ENCODE assay signal across 9 mouse cellular contexts in the genomic region with DNA sequence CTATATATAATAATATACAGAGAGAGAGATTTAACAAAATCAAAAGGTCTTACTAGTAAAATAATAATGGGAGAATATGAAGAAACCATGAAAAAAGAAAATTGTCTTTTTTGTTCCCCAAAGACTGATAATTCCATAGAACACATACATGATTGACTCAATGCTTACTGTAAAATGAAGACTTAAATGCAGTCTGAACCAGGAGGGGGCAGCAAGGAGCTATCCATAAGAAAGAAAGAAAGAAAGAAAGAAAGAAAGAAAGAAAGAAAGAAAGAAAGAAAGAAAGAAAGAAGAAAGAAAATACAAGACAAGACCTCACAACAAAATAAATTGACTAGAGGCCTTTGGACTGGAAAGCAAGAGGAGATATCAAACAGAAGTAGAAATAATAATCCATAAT.
DNase-seq lines count a peak whose midpoint lies in the region.
"Had no signal": no experiment of that assay in that cellular context is flagged by ENCODE, and none has a peak within 500 bp of the region (broad histone marks: within the 10 kb centered on the region; RNA-seq: fewer than 3 reads in every experiment).

No protein-coding gene starts in this region.

- intact Hi-C loops in gastrocnemius, postnatal 14 days (cut with DNase I; ENCODE audit: low total_unique reads) = no loop called here
- intact Hi-C loops in left cerebral cortex, postnatal 4 days (cut with DNase I) = no loop called here
- intact Hi-C loops in left cerebral cortex, postnatal 25 days (cut with DNase I) = no loop called here

- DNase-seq in gastrocnemius, adult 18-20 months (ENCODE audit: low spot score) = peak; percentile 8
- DNase-seq in gastrocnemius, postnatal 14 days = no peak
- DNase-seq in left cerebral cortex, postnatal 4 days = peak; percentile 2
- DNase-seq in left cerebral cortex, postnatal 25 days (ENCODE audit: low spot score in 2 of 2) = no peak
- peak; percentile 10 for DNase-seq in thymus, postnatal 4 days
- DNase-seq in thymus, postnatal 36 days = no peak
- no peak for DNase-seq in frontal cortex, postnatal 10 days (ENCODE audit: low spot score in 2 of 2)
- DNase-seq: adrenal gland, adult 2 months; cerebellum, adult 8-10 months had no signal

Comparison
In these comparisons a context has a peak if more than half of its experiments do, and no peak if none do; other contexts are left out.
1. DNase-seq: peak in gastrocnemius, adult 18-20 months (single experiment), left cerebral cortex, postnatal 4 days (single experiment) and thymus, postnatal 4 days (single experiment); none in gastrocnemius, postnatal 14 days (single experiment), left cerebral cortex, postnatal 25 days (0 of 2), thymus, postnatal 36 days (0 of 2) and frontal cortex, postnatal 10 days (0 of 2).